Mouse (Mus musculus): ENCODE results near the gene Flrt1.

DNA sequence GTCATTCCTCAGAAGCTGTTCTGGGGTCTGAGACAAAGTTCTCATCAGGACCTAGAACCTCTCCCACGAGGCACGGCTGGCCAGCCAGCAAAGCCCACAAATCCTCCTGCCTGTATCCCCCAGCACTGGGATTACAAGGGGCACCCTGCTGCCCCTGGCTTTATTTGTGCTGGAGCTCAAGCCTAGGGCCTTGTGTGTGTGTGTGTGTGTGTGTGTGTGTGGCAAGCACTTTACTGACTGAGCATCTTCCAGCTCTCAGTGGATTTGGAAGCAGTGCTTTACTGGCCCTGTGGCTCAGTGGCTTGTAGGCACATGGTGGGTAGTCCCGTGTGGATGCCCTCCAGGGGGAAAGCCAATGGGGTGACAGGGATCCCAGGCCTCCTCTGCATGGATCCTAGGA, 7.1 kb upstream of the Flrt1 start:
- TF ChIP-seq CTCF (IDR thresholded peaks at IDR 0.05; ENCODE audit: borderline replicate concordance, insufficient read depth, low read depth, low read length) (no peak), POLR2A (IDR thresholded peaks at IDR 0.05; ENCODE audit: borderline replicate concordance, insufficient read depth, low read length) (no peak)

Measured in cerebellum, adult 2 months (tissue).